Mouse (Mus musculus): ENCODE results near the gene Gnaq.

DNA sequence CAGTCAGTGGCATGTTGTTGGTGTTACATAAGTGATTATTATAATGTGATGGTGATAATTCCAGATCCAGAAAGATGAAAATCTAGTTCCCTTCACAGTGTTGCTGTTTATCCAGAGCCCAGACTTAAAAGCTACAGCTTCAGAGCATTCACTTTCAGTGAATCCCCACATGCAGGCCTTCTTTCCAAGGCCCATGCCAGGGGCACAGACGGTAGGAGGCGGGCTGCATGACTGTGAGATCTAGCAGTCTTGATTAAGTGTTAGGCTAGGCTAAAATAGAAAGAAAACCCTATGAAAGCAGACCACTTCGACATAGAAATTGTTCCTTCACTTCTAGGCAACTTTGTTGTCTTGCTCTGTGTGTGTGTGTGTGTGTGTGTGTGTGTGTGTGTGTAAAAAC, 214.4 kb downstream of the Gnaq start:
- no peak for TF ChIP-seq EP300 (optimal IDR thresholded peaks at IDR 0.05)
- TF ChIP-seq CTCF (IDR thresholded peaks at IDR 0.05; ENCODE audit: low read depth): no peak
